Mouse (Mus musculus) urinary bladder, postnatal 10 days (tissue): Measurements from ENCODE around the gene Msi2.

Source experiments
- DNase-seq: peaks from one replicate; pipeline ENCODE4 v3.0.0; 2022; ENCODE audit warnings: low spot score

Msi2 gene

GRCm38 (mm10) chr11:88718050-88718765 is at the start of gene Msi2:
Msi2 (minus strand) TSS chr11:88718513.
- peak; percentile 67 for DNase-seq

GRCm38 (mm10) chr11:88765635-88766034 is 47.3 kb upstream of the Msi2 start:
- DNase-seq = no peak

GRCm38 (mm10) chr11:88763371-88763770 is 45.1 kb upstream of the Msi2 start:
- no peak for DNase-seq

- DNase-seq = no peak
Measured at GRCm38 (mm10) chr11:88759501-88759900, 41.2 kb upstream of the Msi2 start.

- DNase-seq = no peak
Measured at GRCm38 (mm10) chr11:88758402-88758801, 40.1 kb upstream of the Msi2 start.

GRCm38 (mm10) chr11:88745306-88745705 is 27.0 kb upstream of the Msi2 start:
- no peak for DNase-seq

GRCm38 (mm10) chr11:88739574-88740295 is 21.4 kb upstream of the Msi2 start:
- no peak for DNase-seq

GRCm38 (mm10) chr11:88729363-88729762 is 11.1 kb upstream of the Msi2 start:
- DNase-seq = no peak

GRCm38 (mm10) chr11:88728508-88728890 is 10.2 kb upstream of the Msi2 start:
- peak; percentile 22 for DNase-seq

- no peak for DNase-seq
Measured at GRCm38 (mm10) chr11:88727768-88728507, 9.6 kb upstream of the Msi2 start.

- no peak for DNase-seq
Measured at GRCm38 (mm10) chr11:88721144-88721636, 2.9 kb upstream of the Msi2 start.

GRCm38 (mm10) chr11:88720261-88721143 is 2.2 kb upstream of the Msi2 start:
- DNase-seq = no peak

- DNase-seq = no peak
Measured at GRCm38 (mm10) chr11:88719601-88720000, 1.3 kb upstream of the Msi2 start.

- no peak for DNase-seq
Measured at GRCm38 (mm10) chr11:88718766-88719595, 668 bp upstream of the Msi2 start.

- no peak for DNase-seq
Measured at GRCm38 (mm10) chr11:88717644-88718049, 666 bp downstream of the Msi2 start.

GRCm38 (mm10) chr11:88717016-88717643 is 1.2 kb downstream of the Msi2 start:
- no peak for DNase-seq

- DNase-seq = no peak
Measured at GRCm38 (mm10) chr11:88716061-88716994, 2.0 kb downstream of the Msi2 start.

GRCm38 (mm10) chr11:88715299-88715698 is 3.0 kb downstream of the Msi2 start:
- no peak for DNase-seq

GRCm38 (mm10) chr11:88714127-88714526 is 4.2 kb downstream of the Msi2 start:
- DNase-seq = no peak
